Mouse (Mus musculus): ENCODE data around the gene Sema3d. TPM values are rescaled to one million over a fixed set of nuclear protein-coding genes. Genes with fewer than 3 reads are reported as not detected.

Sema3d gene
- total RNA-seq, 1 experiment = 0.76 TPM

DNA sequence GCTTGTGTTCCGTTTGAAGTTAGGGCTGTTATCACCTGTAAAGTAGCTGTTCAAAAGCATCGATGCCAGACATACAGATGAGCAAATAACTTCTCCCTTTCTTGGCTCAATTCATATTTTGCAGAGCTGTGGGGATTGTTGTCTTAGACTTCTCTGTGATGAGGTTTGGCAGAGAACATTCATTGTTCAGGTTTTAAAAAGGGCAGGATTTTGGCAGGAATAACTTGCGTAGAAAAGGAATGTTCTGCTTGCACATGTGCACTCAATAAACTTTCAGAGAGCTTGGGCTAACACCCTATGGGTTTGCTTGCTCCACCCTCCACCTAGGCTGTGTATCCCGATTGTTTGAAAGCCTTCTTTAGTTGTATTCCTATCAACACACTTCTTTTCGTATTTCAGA lies 9.5 kb downstream of the Sema3d start:
- TF ChIP-seq ZC3H11A (IDR thresholded peaks at IDR 0.05; ENCODE audit: borderline replicate concordance, low read depth, low read length) (no peak), CHD2 (IDR thresholded peaks at IDR 0.05; ENCODE audit: low read depth, low read length) (no peak), ZNF384 (IDR thresholded peaks at IDR 0.05; ENCODE audit: low read depth, low read length) (no peak), HCFC1 (IDR thresholded peaks at IDR 0.05; ENCODE audit: borderline replicate concordance, insufficient read depth, low read length) (no peak), MAFK (IDR thresholded peaks at IDR 0.05; ENCODE audit: insufficient read depth, low read depth, low read length) (no peak)
- Histone ChIP-seq H3K4me3 (ENCODE audit: insufficient read depth in 1 of 2, low read depth in 1 of 2, low read length in 2 of 2, poor library complexity in 1 of 2, severe bottlenecking in 1 of 2) (no peak overlapping the region), H3K9me3 (ENCODE audit: control insufficient read depth, insufficient read depth, low read depth, low read length) (no peaks in the 10 kb centered on the region), H3K9ac (ENCODE audit: insufficient read depth, low read depth, low read length, poor library complexity, severe bottlenecking) (no peak overlapping the region), H3K4me1 (ENCODE audit: control insufficient read depth in 2 of 2, insufficient read depth in 2 of 2, low read length in 2 of 2, poor library complexity in 1 of 2) (no peaks in the 10 kb centered on the region), H3K27ac (ENCODE audit: insufficient read depth, low read depth, low read length, poor library complexity, severe bottlenecking) (no peak overlapping the region), H3K36me3 (ENCODE audit: control insufficient read depth, insufficient read depth, low read length, poor library complexity, severe bottlenecking) (no peaks in the 10 kb centered on the region)
- no peak for DNase-seq (ENCODE audit: low read depth, low spot score)
- in situ Hi-C loops (cut with MboI; ENCODE audit: low sequenced_read_pairs in 2 of 2, unreplicated experiment in 2 of 2) = no loop called here

- Histone ChIP-seq H3K27ac (ENCODE audit: insufficient read depth, low read depth, low read length, poor library complexity, severe bottlenecking) (no peak overlapping the region), H3K4me3 (ENCODE audit: insufficient read depth in 1 of 2, low read depth in 1 of 2, low read length in 2 of 2, poor library complexity in 1 of 2, severe bottlenecking in 1 of 2) (no peak overlapping the region), H3K9ac (ENCODE audit: insufficient read depth, low read depth, low read length, poor library complexity, severe bottlenecking) (no peak overlapping the region), H3K36me3 (ENCODE audit: control insufficient read depth, insufficient read depth, low read length, poor library complexity, severe bottlenecking) (no peaks in the 10 kb centered on the region), H3K9me3 (ENCODE audit: control insufficient read depth, insufficient read depth, low read depth, low read length) (no peaks in the 10 kb centered on the region), H3K4me1 (ENCODE audit: control insufficient read depth in 2 of 2, insufficient read depth in 2 of 2, low read length in 2 of 2, poor library complexity in 1 of 2) (no peaks in the 10 kb centered on the region)
- TF ChIP-seq CHD2 (IDR thresholded peaks at IDR 0.05; ENCODE audit: low read depth, low read length) = no peak
- no peak for TF ChIP-seq HCFC1 (IDR thresholded peaks at IDR 0.05; ENCODE audit: borderline replicate concordance, insufficient read depth, low read length)
- TF ChIP-seq ZC3H11A (IDR thresholded peaks at IDR 0.05; ENCODE audit: borderline replicate concordance, low read depth, low read length) = no peak
- TF ChIP-seq ZNF384 (IDR thresholded peaks at IDR 0.05; ENCODE audit: low read depth, low read length) = no peak
- no peak for TF ChIP-seq MAFK (IDR thresholded peaks at IDR 0.05; ENCODE audit: insufficient read depth, low read depth, low read length)
- in situ Hi-C loops (cut with MboI; ENCODE audit: low sequenced_read_pairs in 2 of 2, unreplicated experiment in 2 of 2) = no loop called here
- DNase-seq (ENCODE audit: low read depth, low spot score) = no peak
Observed at GRCm38 (mm10) chr5:12399271-12399670, 16.1 kb downstream of the Sema3d start.

DNA sequence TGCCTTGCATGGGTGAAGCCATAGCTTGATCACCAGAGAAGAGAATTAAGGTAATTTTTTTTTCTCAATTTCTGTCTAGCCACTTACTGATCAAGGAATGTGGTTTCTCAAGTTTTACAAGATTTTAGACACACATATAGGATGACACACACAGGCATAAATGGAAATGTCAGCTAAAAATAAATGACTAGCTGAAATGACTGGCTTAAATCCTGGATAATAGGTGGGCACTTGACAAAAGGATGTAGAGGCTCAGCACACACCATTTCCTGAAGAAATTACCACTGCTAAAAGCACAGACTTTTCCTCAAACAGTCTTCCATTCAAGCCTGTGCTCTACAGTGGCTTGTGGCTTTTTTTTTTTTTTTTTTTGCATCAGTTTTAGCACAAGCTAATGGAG lies 21.0 kb downstream of the Sema3d start:
- Histone ChIP-seq H3K36me3 (ENCODE audit: control insufficient read depth, insufficient read depth, low read length, poor library complexity, severe bottlenecking) (no peaks in the 10 kb centered on the region), H3K9me3 (ENCODE audit: control insufficient read depth, insufficient read depth, low read depth, low read length) (no peaks in the 10 kb centered on the region), H3K9ac (ENCODE audit: insufficient read depth, low read depth, low read length, poor library complexity, severe bottlenecking) (no peak overlapping the region), H3K4me1 (ENCODE audit: control insufficient read depth in 2 of 2, insufficient read depth in 2 of 2, low read length in 2 of 2, poor library complexity in 1 of 2) (no peaks in the 10 kb centered on the region), H3K4me3 (ENCODE audit: insufficient read depth in 1 of 2, low read depth in 1 of 2, low read length in 2 of 2, poor library complexity in 1 of 2, severe bottlenecking in 1 of 2) (no peak overlapping the region), H3K27ac (ENCODE audit: insufficient read depth, low read depth, low read length, poor library complexity, severe bottlenecking) (no peak overlapping the region)
- no peak for DNase-seq (ENCODE audit: low read depth, low spot score)
- TF ChIP-seq ZC3H11A (IDR thresholded peaks at IDR 0.05; ENCODE audit: borderline replicate concordance, low read depth, low read length) (no peak), MAFK (IDR thresholded peaks at IDR 0.05; ENCODE audit: insufficient read depth, low read depth, low read length) (no peak), CHD2 (IDR thresholded peaks at IDR 0.05; ENCODE audit: low read depth, low read length) (no peak), HCFC1 (IDR thresholded peaks at IDR 0.05; ENCODE audit: borderline replicate concordance, insufficient read depth, low read length) (no peak), ZNF384 (IDR thresholded peaks at IDR 0.05; ENCODE audit: low read depth, low read length) (no peak)
- in situ Hi-C loops (cut with MboI; ENCODE audit: low sequenced_read_pairs in 2 of 2, unreplicated experiment in 2 of 2) = no loop called here

DNA sequence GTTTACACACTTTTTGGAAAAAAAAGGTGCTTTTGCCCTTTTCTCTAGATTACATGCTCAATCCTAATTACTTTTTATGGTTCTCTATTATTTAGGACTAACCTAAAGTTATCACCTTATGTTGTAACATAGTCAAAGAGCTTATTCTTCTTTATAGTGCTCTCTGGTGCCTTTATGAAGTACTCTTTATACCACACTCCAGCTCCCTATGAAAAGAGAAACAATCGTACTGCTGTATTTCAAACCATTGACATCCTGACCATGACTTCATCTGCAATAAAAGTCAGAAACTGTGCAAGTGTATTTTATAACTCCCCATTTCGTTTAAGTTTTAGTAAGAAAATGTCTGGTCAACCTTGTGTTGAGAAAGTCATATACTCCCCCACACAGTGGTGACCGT lies 29.4 kb downstream of the Sema3d start:
- no peak for DNase-seq (ENCODE audit: low read depth, low spot score)

DNA sequence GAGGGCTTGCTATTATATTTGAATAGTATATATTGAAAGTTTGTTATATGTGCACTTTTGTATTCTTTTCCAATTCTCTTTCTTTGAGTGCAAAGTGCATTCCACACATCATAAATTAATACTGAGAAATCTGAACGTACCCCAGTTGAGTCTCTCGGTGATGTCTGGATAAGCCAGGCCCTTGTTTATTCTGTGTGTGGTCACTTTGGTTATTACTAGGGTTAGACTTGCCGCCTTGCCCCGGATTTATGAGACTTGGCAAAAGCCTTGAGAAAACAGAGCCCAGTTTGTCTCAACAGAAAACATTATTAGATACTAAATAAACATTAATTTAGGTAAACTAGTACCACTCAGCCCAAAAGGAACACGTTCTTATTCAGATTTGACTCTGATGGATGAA lies 40.1 kb downstream of the Sema3d start:
- no peak overlapping the region for H3K9ac ChIP-seq (ENCODE audit: insufficient read depth, low read depth, low read length, poor library complexity, severe bottlenecking)
- DNase-seq (ENCODE audit: low read depth, low spot score) = no peak

More for the DNA sequence above, 29.4 kb downstream of the Sema3d start:
- no peak overlapping the region for H3K4me3 ChIP-seq (ENCODE audit: insufficient read depth in 1 of 2, low read depth in 1 of 2, low read length in 2 of 2, poor library complexity in 1 of 2, severe bottlenecking in 1 of 2)
- H3K36me3 ChIP-seq (ENCODE audit: control insufficient read depth, insufficient read depth, low read length, poor library complexity, severe bottlenecking) = no peaks in the 10 kb centered on the region
- in situ Hi-C loops (cut with MboI; ENCODE audit: low sequenced_read_pairs in 2 of 2, unreplicated experiment in 2 of 2) = no loop called here
- no peak overlapping the region for H3K27ac ChIP-seq (ENCODE audit: insufficient read depth, low read depth, low read length, poor library complexity, severe bottlenecking)
- no peak overlapping the region for H3K9ac ChIP-seq (ENCODE audit: insufficient read depth, low read depth, low read length, poor library complexity, severe bottlenecking)
- TF ChIP-seq CHD2 (IDR thresholded peaks at IDR 0.05; ENCODE audit: low read depth, low read length) = no peak
- TF ChIP-seq ZNF384 (IDR thresholded peaks at IDR 0.05; ENCODE audit: low read depth, low read length) = no peak
- no peak for TF ChIP-seq MAFK (IDR thresholded peaks at IDR 0.05; ENCODE audit: insufficient read depth, low read depth, low read length)
- no peak for TF ChIP-seq ZC3H11A (IDR thresholded peaks at IDR 0.05; ENCODE audit: borderline replicate concordance, low read depth, low read length)
- TF ChIP-seq HCFC1 (IDR thresholded peaks at IDR 0.05; ENCODE audit: borderline replicate concordance, insufficient read depth, low read length) = no peak
- no peaks in the 10 kb centered on the region for H3K9me3 ChIP-seq (ENCODE audit: control insufficient read depth, insufficient read depth, low read depth, low read length)
- H3K4me1 ChIP-seq (ENCODE audit: control insufficient read depth in 2 of 2, insufficient read depth in 2 of 2, low read length in 2 of 2, poor library complexity in 1 of 2) = no peaks in the 10 kb centered on the region

More for the DNA sequence above, 40.1 kb downstream of the Sema3d start:
- in situ Hi-C loops (cut with MboI; ENCODE audit: low sequenced_read_pairs in 2 of 2, unreplicated experiment in 2 of 2) = no loop called here
- no peaks in the 10 kb centered on the region for H3K4me1 ChIP-seq (ENCODE audit: control insufficient read depth in 2 of 2, insufficient read depth in 2 of 2, low read length in 2 of 2, poor library complexity in 1 of 2)
- no peak for TF ChIP-seq ZNF384 (IDR thresholded peaks at IDR 0.05; ENCODE audit: low read depth, low read length)
- no peak for TF ChIP-seq ZC3H11A (IDR thresholded peaks at IDR 0.05; ENCODE audit: borderline replicate concordance, low read depth, low read length)
- TF ChIP-seq HCFC1 (IDR thresholded peaks at IDR 0.05; ENCODE audit: borderline replicate concordance, insufficient read depth, low read length) = no peak
- no peak for TF ChIP-seq CHD2 (IDR thresholded peaks at IDR 0.05; ENCODE audit: low read depth, low read length)
- no peak for TF ChIP-seq MAFK (IDR thresholded peaks at IDR 0.05; ENCODE audit: insufficient read depth, low read depth, low read length)
- no peaks in the 10 kb centered on the region for H3K9me3 ChIP-seq (ENCODE audit: control insufficient read depth, insufficient read depth, low read depth, low read length)
- H3K27ac ChIP-seq (ENCODE audit: insufficient read depth, low read depth, low read length, poor library complexity, severe bottlenecking) = no peak overlapping the region
- no peak overlapping the region for H3K4me3 ChIP-seq (ENCODE audit: insufficient read depth in 1 of 2, low read depth in 1 of 2, low read length in 2 of 2, poor library complexity in 1 of 2, severe bottlenecking in 1 of 2)
- H3K36me3 ChIP-seq (ENCODE audit: control insufficient read depth, insufficient read depth, low read length, poor library complexity, severe bottlenecking) = no peaks in the 10 kb centered on the region

Measured in ES-E14 (cell line).